Mouse (Mus musculus): ENCODE results near the gene Tmem132c.

DNA sequence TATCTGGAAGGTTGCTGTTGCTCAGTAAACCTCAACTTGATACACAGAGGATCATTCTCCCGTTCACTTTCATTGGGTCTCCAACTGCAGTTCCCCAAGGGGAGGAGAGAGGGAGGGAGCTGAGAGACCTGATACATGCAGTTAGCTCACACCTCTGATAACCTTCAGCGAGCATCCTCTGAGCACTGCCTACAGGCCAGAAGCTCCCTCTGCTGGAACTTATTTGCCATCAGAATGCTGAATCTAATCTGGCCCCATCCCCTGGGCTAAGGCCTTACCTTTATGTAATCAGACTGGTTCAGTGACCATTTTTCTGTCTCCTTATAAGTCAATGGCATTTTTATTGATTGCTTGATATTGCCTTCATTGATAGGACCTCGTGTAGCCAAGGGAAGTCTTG lies 29.5 kb downstream of the Tmem132c start:
- TF ChIP-seq CTCF (IDR thresholded peaks at IDR 0.05; ENCODE audit: control insufficient read depth, insufficient read depth, insufficient read length) (no peak), MAX (IDR thresholded peaks at IDR 0.05) (no peak), USF1 (IDR thresholded peaks at IDR 0.05; ENCODE audit: low read depth) (no peak)
